Mouse (Mus musculus) thymus, adult 2 months (tissue): Measurements from ENCODE around the gene Syt1.

Experiments
- CTCF ChIP-seq: fragments of 200-500 bp; IDR thresholded peaks from 2 replicates; pipeline ENCODE4 v1.5.1; 2012; ENCODE audit warnings: mild to moderate bottlenecking, control low read depth, low read length, moderate library complexity, borderline replicate concordance; ENCODE audit not compliant: control insufficient read depth, poor library complexity, insufficient read depth; ENCODE audit errors: extremely low read depth
- POLR2A ChIP-seq: fragments of 200-500 bp; IDR thresholded peaks from 2 replicates; pipeline ENCODE4 v1.6.1; 2012; ENCODE audit warnings: mild to moderate bottlenecking, low read length, control low read depth, moderate library complexity; ENCODE audit not compliant: control insufficient read depth, poor library complexity, insufficient read depth; ENCODE audit errors: extremely low read depth

DNA sequence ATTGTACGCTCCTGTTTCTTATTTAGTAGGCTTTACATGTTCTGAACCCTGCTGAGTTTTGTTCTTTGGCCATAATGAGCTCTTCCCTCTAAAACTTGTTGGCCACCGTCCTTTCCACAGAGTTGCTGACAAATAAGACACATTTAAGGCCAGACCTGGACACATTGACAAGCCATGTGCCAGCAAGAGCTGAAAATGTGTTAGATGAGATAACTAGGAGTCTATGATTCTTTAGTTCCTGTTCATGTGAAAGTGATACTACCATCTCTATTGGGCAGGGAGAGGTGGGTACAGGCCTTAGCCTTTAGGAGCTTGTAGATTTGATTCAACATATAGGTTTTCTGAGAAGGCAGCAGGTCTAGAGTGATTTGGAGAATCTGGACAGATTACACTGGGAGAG lies 548.9 kb downstream of the Syt1 start:
- TF ChIP-seq POLR2A (no peak), CTCF (no peak)
